Mouse (Mus musculus): ENCODE measurements around the gene Senp3. TPM values are rescaled to one million over a fixed set of nuclear protein-coding genes. Genes with fewer than 3 reads are reported as not detected.
"Not testable (repeated sequence)": the region's sequence is repeated elsewhere in the genome, so short reads cannot be mapped to it uniquely, and the experiment has no call there.

Senp3 gene
- polyA plus RNA-seq, 1 experiment from 2014 or later: 87.9 TPM

DNA sequence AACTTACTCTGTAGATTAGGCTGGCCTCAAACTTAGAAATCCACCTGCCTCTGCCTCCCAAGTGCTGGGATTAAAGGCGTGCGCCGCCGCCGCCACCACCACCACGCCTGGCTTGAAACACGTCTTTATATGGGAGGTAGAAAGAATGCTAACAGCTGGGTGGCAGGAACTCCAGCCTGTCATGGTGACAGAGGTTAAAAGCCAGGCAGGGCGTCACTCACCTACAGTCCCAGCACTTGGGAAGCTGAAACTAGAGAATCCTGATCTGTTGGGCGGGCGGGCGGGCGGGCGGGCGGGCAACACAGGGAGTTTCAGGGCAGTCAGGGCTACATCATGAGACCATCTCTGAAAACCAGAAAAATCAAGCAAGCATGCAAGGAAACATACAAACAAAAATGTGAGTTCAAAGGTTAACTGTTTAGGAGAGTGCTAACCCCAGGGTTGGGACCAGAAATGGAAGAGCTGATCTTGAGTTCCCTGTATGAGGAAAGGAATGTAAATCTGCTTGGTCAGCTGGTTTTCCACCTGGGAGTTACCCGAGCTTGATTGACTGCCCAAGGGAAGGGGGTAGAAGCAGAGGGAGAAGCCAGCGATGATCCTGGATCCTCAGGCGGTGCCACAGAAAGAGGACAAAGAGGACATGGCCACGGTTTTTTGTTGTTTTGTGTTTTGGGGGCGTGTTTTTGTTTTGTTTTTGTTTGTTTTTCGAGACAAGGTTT lies 31.2 kb upstream of the Senp3 start:
- H3K9me3 ChIP-seq: no peaks in the 10 kb centered on the region
- H3K9ac ChIP-seq: no peak overlapping the region
- ATAC-seq (ENCODE audit: insufficient number of reproducible peaks, low FRiP score, low TSS enrichment, low read depth): no peak
- no peak overlapping the region for H3K4me3 ChIP-seq
- H3K27ac ChIP-seq: no peak overlapping the region
- no peaks in the 10 kb centered on the region for H3K27me3 ChIP-seq
- no peaks in the 10 kb centered on the region for H3K36me3 ChIP-seq
- peaks cover 9% of the 10 kb centered on the region for H3K4me1 ChIP-seq
- no peak overlapping the region for H3K4me2 ChIP-seq
- 70% methylated on average over 20 of the region's 20 CpGs for WGBS

DNA sequence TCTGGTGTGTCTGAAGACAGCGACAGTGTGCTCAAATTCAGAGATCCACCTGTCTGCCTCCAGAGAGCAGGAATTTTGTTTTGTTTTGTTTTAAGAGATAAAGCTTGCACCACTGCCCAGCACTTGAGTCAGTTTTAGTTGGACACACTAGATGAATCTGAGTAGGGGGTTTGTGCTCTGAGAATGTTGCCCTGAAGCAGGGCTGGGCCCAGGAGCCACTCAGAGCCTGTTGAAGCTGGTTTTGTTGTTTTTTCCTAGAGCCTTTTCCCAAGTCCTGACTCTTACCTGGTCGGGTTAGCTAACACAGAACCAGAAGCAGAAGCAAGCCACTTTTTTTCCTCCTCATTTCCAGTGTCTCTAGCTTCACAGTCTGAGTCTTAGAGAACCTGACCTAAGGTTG lies 29.2 kb upstream of the Senp3 start:
- no peak overlapping the region for H3K4me3 ChIP-seq
- 73% methylated on average over 2 of the region's 2 CpGs for WGBS
- no peak overlapping the region for H3K27ac ChIP-seq
- no peaks in the 10 kb centered on the region for H3K27me3 ChIP-seq
- no peak for ATAC-seq (ENCODE audit: insufficient number of reproducible peaks, low FRiP score, low TSS enrichment, low read depth)
- H3K9me3 ChIP-seq: no peaks in the 10 kb centered on the region
- peaks cover 9% of the 10 kb centered on the region for H3K4me1 ChIP-seq
- H3K36me3 ChIP-seq: no peaks in the 10 kb centered on the region
- H3K9ac ChIP-seq: no peak overlapping the region
- H3K4me2 ChIP-seq: no peak overlapping the region

DNA sequence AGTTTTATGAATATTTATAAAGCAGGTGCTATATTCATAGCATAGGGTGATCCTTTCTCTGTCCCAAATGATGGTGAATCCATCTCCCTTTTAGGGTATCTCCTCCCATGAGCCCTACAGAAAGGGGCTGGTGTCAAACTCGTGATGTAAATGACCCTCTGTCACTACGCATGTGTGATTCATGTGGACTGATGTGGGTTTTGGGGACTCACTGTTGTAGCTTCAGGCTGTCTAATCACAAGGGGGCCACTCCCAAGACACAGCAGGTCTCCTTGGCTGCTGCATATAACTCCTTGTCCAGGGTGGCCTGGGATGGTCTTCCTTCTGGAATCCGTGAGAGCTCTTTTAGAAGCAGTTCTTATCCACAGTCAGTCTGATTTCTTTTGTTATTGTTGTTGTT lies 28.6 kb upstream of the Senp3 start:
- Histone ChIP-seq H3K27me3 (no peaks in the 10 kb centered on the region), H3K36me3 (no peaks in the 10 kb centered on the region), H3K4me2 (no peak overlapping the region), H3K4me3 (no peak overlapping the region), H3K9me3 (no peaks in the 10 kb centered on the region), H3K9ac (no peak overlapping the region), H3K27ac (no peak overlapping the region), H3K4me1 (peaks cover 9% of the 10 kb centered on the region)
- 65% methylated on average over 3 of the region's 3 CpGs for WGBS
- ATAC-seq (ENCODE audit: insufficient number of reproducible peaks, low FRiP score, low TSS enrichment, low read depth): no peak

DNA sequence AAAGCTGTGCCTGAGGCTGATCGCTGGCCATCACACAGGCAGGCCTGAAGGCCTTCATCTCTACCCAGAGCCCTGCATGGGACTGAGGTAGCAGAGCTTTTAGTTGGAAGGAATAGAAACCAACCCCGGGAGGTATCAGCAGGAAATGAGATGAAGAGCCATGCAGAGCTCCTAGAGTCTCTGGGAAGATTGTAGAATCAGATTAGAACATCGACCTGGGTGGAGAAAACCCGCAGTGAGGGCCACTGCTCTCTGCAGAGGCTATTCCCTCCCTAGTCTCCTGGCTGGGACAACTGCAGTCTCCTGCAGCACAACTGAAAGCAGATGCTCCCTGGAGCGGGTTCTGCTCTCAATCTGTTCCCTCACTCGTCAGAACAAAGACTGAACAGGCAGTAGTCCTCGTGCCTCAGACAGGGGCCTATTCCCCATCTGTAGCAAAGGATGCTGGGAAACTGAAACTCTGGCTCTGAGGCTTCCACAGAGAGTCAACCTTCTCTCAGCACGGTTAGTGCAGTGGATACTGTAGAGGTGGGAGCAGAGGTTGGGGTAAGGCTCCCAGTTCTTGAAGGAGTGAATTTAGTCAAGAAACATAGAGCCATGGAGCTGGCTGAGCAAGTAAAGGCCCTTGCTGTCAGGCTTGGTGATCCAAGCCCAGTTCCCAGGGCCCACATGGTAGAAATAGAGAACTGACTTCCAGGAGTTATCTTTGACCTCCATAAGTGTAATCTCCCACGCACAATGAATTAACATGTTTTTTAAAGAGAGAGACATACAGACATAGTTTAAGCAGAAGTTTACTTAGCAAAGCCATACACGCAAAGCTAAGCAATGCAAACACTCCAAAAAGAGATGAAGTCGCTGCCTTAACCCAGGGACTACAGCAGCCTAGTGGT lies 27.9 kb upstream of the Senp3 start:
- H3K9me3 ChIP-seq: no peaks in the 10 kb centered on the region
- WGBS: 50% methylated on average over 11 of the region's 11 CpGs
- no peak for ATAC-seq (ENCODE audit: insufficient number of reproducible peaks, low FRiP score, low TSS enrichment, low read depth)
- no peak overlapping the region for H3K4me3 ChIP-seq
- H3K9ac ChIP-seq: no peak overlapping the region
- no peak overlapping the region for H3K4me2 ChIP-seq
- H3K4me1 ChIP-seq: peaks cover 7% of the 10 kb centered on the region
- peak overlapping the region; percentile 30; the same call in 1 of the 2 replicates for H3K27ac ChIP-seq
- H3K27me3 ChIP-seq: no peaks in the 10 kb centered on the region
- H3K36me3 ChIP-seq: no peaks in the 10 kb centered on the region

DNA sequence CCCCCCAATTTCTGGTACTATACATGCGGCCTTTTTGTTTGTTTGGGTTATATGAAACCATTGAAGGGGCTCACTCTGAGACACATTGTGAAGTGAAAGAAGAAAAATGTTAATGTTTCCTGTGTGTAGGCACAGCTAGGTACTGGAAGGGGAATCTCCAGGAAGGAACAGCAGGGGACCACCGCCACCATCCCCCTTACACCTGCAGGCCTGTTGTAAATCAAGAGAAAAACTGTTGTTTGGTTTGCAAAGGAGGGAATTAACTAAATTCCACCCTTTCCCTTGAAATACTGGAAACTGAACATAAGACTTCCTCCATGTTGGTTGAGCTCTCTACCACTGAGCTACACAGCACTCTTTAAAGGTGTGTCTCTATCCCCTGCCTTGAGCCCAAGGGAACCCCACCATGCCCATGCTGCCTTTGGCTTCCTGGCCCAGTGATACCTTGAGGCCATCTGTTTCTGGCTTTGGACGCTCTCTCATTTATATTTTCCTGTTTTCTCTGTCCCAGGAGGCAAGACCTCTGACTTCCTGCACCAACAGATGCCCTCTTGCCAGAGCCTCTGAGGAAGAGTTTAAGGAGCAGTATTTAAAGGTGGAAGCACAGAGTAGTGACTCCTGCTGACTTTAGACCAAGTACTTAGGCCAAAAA lies 26.9 kb upstream of the Senp3 start:
- H3K9me3 ChIP-seq: no peaks in the 10 kb centered on the region
- no peak for ATAC-seq (ENCODE audit: insufficient number of reproducible peaks, low FRiP score, low TSS enrichment, low read depth)
- WGBS: 73% methylated on average over 3 of the region's 3 CpGs

DNA sequence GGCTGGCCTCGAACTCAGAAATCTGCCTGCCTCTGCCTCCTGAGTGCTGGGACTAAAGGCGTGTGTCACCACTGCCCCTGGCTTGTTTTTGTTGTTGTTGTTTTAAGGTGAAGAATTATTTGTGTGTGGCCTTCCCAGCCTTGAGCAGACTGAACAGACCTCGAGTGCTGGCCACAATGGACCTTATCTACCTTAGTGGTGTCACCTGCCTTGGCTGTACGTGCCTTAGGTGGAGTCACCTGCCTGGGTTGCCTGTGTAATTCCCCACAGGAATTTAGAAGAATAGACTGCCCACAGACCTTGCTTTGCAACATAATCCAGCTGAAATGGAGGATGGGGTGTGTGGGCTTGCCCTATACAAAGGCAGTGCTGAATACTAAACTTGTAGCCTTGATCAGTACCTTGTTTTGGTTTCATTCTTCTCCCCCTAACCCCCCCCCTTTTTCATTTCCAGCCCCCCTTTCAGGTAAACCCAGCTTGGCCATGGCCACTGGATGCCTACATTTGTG lies 26.0 kb upstream of the Senp3 start:
- no peak for ATAC-seq (ENCODE audit: insufficient number of reproducible peaks, low FRiP score, low TSS enrichment, low read depth)
- Histone ChIP-seq H3K27me3 (no peaks in the 10 kb centered on the region), H3K36me3 (no peaks in the 10 kb centered on the region), H3K27ac (no peak overlapping the region), H3K9ac (no peak overlapping the region), H3K9me3 (no peaks in the 10 kb centered on the region), H3K4me3 (no peak overlapping the region), H3K4me2 (no peak overlapping the region), H3K4me1 (peaks cover 4% of the 10 kb centered on the region; the same call in 1 of the 2 replicates)
- WGBS: 84% methylated on average over 4 of the region's 4 CpGs

More for the DNA sequence above, 26.9 kb upstream of the Senp3 start:
- Histone ChIP-seq H3K27me3 (no peaks in the 10 kb centered on the region), H3K4me1 (peaks cover 4% of the 10 kb centered on the region; the same call in 1 of the 2 replicates), H3K4me2 (no peak overlapping the region), H3K9ac (no peak overlapping the region), H3K4me3 (no peak overlapping the region), H3K27ac (no peak overlapping the region), H3K36me3 (no peaks in the 10 kb centered on the region)

DNA sequence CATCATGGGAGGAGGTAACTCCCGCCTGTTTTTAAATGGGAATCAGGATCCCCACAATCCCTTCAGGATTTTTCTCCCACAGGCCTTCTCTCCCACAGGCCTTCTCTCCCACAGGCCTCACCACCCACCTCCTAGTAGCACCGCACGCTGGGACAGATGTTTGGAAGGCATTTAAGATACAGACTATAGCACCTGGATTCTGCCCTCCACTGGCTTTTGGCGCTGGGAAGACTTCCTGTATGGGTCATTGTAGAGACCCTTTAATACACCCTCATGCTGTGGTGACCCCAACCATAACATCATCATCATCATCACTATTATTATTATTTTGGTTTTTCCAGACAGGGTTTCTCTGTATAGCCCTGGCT lies 25.6 kb upstream of the Senp3 start:
- WGBS: 84% methylated on average over 4 of the region's 4 CpGs
- H3K9ac ChIP-seq: no peak overlapping the region
- ATAC-seq (ENCODE audit: insufficient number of reproducible peaks, low FRiP score, low TSS enrichment, low read depth): no peak
- no peak overlapping the region for H3K27ac ChIP-seq
- H3K4me2 ChIP-seq: no peak overlapping the region
- H3K27me3 ChIP-seq: no peaks in the 10 kb centered on the region
- H3K4me3 ChIP-seq: no peak overlapping the region
- H3K4me1 ChIP-seq: peaks cover 4% of the 10 kb centered on the region; the same call in 1 of the 2 replicates
- no peaks in the 10 kb centered on the region for H3K36me3 ChIP-seq
- H3K9me3 ChIP-seq: no peaks in the 10 kb centered on the region

DNA sequence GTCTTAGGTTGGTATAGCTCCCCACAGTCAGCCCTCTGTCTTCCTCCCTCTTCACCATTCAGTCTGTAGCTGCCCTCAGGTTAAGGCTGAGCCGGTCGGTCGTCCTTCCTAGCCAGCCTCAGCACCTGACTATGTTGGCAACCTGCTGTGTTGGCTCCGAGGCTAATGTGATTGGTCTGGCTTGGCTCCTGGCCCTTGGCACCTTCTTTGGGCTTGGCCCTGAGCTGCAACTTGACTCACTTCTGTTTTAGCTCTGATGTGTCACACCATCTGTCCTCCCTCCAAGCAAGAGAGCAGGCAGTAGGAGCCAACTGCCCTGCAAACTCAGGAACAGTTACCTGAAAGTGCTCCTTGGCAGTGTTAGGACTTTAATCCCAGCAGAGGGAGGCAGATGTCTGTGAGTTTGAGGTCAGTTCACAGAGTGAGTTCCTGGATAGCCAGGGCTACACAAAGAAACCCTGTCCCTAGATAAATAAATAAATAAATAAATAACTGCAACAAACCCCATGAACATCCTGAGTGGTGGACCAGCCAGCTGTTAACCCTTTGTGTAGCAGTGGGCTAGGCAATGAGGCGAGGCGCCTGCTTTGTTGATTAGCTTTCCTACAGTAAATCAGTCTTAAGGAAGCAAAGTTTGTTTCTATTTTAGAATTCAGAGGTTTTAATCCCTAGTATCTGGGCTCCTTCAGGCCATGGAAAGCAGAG lies 25.0 kb upstream of the Senp3 start:
- Histone ChIP-seq H3K27ac (no peak overlapping the region), H3K4me2 (no peak overlapping the region), H3K27me3 (no peaks in the 10 kb centered on the region), H3K4me1 (peaks cover 4% of the 10 kb centered on the region; the same call in 1 of the 2 replicates), H3K36me3 (no peaks in the 10 kb centered on the region), H3K4me3 (no peak overlapping the region), H3K9me3 (no peaks in the 10 kb centered on the region), H3K9ac (no peak overlapping the region)
- WGBS: 43% methylated on average over 6 of the region's 6 CpGs
- no peak for ATAC-seq (ENCODE audit: insufficient number of reproducible peaks, low FRiP score, low TSS enrichment, low read depth)

DNA sequence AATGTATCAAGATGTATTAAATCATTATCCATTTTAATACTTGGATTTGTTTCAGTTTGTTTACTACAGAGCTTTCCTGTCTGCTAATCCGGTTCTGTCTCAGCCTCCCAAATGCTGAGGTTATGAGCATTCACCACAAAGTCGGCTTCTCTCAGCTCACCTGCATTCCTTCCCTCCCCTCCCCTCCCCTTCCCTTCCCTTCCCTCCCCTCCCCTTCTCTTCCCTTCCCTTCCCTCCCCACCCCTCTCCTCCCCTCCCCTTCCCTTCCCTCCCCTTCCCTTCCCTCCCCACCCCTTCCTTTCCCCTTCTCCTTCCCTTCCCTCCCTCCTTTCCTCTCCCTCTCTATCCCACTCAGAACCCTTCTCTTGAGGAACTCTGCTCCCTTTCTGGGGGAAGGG lies 22.7 kb upstream of the Senp3 start:
- no peak for ATAC-seq (ENCODE audit: insufficient number of reproducible peaks, low FRiP score, low TSS enrichment, low read depth)
- no peak overlapping the region for H3K9ac ChIP-seq

DNA sequence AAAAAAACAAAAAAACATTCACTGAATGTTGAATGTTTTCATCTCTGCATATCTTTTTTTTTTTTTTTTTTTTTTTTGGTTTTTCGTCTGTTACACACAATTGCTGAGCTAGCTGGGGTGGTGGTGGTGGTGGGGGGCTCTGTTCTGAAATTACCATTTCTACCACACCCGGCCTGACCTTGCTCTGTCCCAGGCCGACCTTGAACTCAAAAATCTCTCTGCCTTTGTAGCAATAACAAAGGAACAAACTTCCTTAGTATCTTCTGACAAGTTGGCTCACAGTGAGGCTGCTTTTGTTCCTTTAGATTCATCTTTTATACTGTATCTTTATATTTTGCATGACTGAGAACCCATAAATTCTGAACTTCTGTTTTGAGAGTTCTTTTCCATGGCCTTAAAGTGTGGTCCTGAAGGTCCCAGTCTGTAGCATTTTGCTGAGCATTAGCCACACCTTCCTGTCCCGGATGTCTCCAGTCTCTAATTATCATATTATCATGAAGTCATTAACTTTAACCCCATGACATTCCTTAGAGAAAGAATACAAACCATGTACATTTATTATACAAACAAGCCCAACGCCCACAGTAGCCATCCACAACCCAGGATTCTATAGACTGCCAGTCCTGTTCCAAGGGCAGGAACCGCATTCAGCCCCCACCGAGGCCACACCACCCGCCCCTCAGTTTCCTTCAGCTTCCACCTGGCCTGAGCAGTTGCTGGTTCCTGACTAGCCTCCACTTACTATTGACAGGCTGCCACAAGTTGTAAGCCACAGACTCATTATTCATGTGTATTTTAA lies 22.1 kb upstream of the Senp3 start:
- Histone ChIP-seq H3K4me2 (no peak overlapping the region), H3K9me3 (no peaks in the 10 kb centered on the region), H3K27ac (no peak overlapping the region), H3K9ac (no peak overlapping the region), H3K4me3 (no peak overlapping the region), H3K27me3 (no peaks in the 10 kb centered on the region), H3K4me1 (no peaks in the 10 kb centered on the region), H3K36me3 (no peaks in the 10 kb centered on the region)
- ATAC-seq (ENCODE audit: insufficient number of reproducible peaks, low FRiP score, low TSS enrichment, low read depth): no peak
- WGBS: 70% methylated on average over 8 of the region's 8 CpGs

More for the DNA sequence above, 22.7 kb upstream of the Senp3 start:
- Histone ChIP-seq H3K27me3 (no peaks in the 10 kb centered on the region), H3K36me3 (no peaks in the 10 kb centered on the region), H3K4me2 (no peak overlapping the region), H3K27ac (no peak overlapping the region), H3K9me3 (no peaks in the 10 kb centered on the region), H3K4me3 (no peak overlapping the region), H3K4me1 (peaks cover 3% of the 10 kb centered on the region; the same call in 1 of the 2 replicates)
- WGBS: 28% methylated on average over 2 of the region's 2 CpGs

DNA sequence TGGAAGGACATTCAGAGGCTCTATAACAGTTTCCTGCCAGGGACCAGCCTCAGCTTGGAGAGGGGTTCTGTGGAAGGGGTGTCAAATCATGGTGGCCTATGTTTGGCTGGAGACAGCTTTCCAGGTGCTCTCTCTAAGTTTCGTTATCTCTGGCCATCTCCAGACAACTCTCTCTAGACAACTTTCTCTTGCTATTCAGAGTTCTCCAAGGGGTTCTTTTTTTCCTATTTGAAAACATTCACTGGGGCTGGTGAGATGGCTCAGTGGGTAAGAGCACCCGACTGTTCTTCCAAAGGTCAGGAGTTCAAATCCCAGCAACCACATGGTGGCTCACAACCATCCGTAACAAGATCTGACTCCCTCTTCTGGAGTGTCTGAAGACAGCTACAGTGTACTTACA lies 21.5 kb upstream of the Senp3 start:
- H3K36me3 ChIP-seq; H3K9ac ChIP-seq; H3K27ac ChIP-seq; H3K9me3 ChIP-seq; H3K4me3 ChIP-seq; H3K4me1 ChIP-seq; H3K4me2 ChIP-seq; H3K27me3 ChIP-seq; ATAC-seq (ENCODE audit: insufficient number of reproducible peaks, low FRiP score, low TSS enrichment, low read depth): not testable (repeated sequence)
- 72% methylated on average over 3 of the region's 3 CpGs for WGBS
